Comparison of ENCODE assay signal across 8 mouse cellular contexts in the genomic region with DNA sequence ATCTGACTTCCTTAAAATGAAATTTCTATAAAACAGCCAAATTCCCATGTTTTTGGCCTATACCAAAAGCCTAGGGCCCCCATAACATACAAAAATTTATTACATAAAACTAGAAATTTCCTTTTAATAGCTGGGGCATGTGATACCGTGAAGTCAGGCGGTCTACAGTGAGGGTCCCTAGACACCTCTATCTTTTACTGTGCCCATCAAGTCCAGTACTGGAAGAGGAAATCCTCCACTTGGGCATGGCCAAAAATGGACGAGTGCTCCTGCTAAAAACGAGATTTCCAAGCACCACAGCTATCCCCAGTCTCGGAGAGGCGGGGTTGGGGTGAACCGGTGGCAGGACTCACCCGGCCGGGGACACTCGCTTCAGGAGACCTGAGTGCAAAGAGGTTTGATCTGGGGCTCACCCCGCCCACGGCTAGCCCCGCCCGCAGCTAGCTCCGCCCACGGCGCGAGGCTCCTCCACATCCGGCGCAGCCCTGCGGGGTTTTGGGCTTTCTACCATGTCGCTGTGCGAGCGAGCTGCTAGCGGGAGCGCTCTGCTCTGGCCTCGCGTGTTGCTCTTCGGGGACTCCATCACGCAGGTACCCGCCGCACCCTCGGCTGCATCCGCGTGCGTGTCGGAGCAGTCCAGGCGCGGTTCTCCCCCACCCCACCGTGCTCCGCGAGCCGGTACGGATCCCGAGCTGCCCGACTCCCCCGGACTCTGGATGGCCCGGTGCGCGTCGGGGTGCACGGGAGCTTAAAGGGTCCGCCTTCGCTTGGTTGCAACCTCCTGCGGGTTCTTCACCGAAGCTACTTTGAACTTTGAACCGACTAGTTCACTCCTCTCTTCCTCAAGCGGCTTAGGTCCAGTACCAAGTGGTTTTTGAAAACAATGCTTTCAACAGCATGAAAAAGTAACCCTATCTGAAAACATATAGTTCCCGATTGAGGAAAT. TPM values are rescaled to one million over a fixed set of nuclear protein-coding genes. Genes with fewer than 3 reads are reported as not detected.
DNase-seq lines count a peak whose midpoint lies in the region; ATAC-seq and TF ChIP-seq lines count a peak whose summit lies in the region.

A gene (plus strand): TSS at position 467 of the 946 bp plus-strand sequence.

- H3K9me3 ChIP-seq in hindbrain, postnatal 0 days (ENCODE audit: low read length): no peaks in the 10 kb centered on the region

- peak; percentile 92 for DNase-seq in ZHBTc4 (ENCODE audit: low read depth, low spot score)
- peak; percentile 88 for DNase-seq in gastrocnemius, adult 2 months
- peak; percentile 83 for DNase-seq in hindbrain, postnatal 0 days (ENCODE audit: low spot score)
- DNase-seq in left cerebral cortex, adult 2 months (ENCODE audit: extremely low spot score in 1 of 2, low spot score in 2 of 2): peak; percentile 80
- DNase-seq in right cerebral cortex, adult 2 months (ENCODE audit: low spot score in 2 of 2): peak; percentile 68 to 81
- DNase-seq in urinary bladder, postnatal 14 days (ENCODE audit: low spot score): peak; percentile 88

- no peaks in the 10 kb centered on the region for H3K27me3 ChIP-seq in hindbrain, postnatal 0 days (ENCODE audit: insufficient read depth, low read length)

- H3K4me1 ChIP-seq in hindbrain, postnatal 0 days (ENCODE audit: insufficient read depth, low read length): no peaks in the 10 kb centered on the region

- peak within 1 kb of the TSS; percentile 71 for H3K4me2 ChIP-seq in hindbrain, postnatal 0 days (ENCODE audit: low read depth, low read length)

- H3K36me3 ChIP-seq in hindbrain, postnatal 0 days (ENCODE audit: insufficient read depth, low read length): peaks cover 24% of the 10 kb centered on the region

- H3K27ac ChIP-seq in gastrocnemius, adult 2 months: peak within 1 kb of the TSS; percentile 87
- peak within 1 kb of the TSS; percentile 37; the same call in 1 of the 2 replicates for H3K27ac ChIP-seq in hindbrain, postnatal 0 days
- H3K27ac ChIP-seq in left cerebral cortex, adult 2 months: peak within 1 kb of the TSS; percentile 82

- WGBS in hindbrain, postnatal 0 days: 2% methylated on average over 56 of the region's 59 CpGs

- peak within 1 kb of the TSS; percentile 94 for H3K4me3 ChIP-seq in gastrocnemius, adult 2 months
- peak within 1 kb of the TSS; percentile 58 for H3K4me3 ChIP-seq in hindbrain, postnatal 0 days (ENCODE audit: low read length)
- peak within 1 kb of the TSS; percentile 70 for H3K4me3 ChIP-seq in left cerebral cortex, adult 2 months

- peak within 1 kb of the TSS; percentile 53 for H3K9ac ChIP-seq in hindbrain, postnatal 0 days (replicated peaks; ENCODE audit: low read length)

- intact Hi-C loops in gastrocnemius, adult 2 months (cut with DNase I): no loop called here
- intact Hi-C loops in left cerebral cortex, adult 2 months (cut with DNase I): loop anchor here (1.0 to 10.0 kb wide), 3 partner anchors 30 to 391 kb away; a partner anchor contains a TSS

- ATAC-seq in common myeloid progenitor, adult 5-6 weeks (replicated peaks; ENCODE audit: low read depth, poor library complexity, severe bottlenecking): peak; percentile 94
- ATAC-seq in hindbrain, postnatal 0 days: peak; percentile 88
- ATAC-seq in megakaryocyte, adult 5-6 weeks (ENCODE audit: poor library complexity, severe bottlenecking): peak; percentile 94

- TF ChIP-seq CTCF in gastrocnemius, adult 2 months (IDR thresholded peaks at IDR 0.05): no peak
- no peak for TF ChIP-seq CTCF in hindbrain, postnatal 0 days (IDR thresholded peaks at IDR 0.05; ENCODE audit: low read depth)
- no peak for TF ChIP-seq CTCF in left cerebral cortex, adult 2 months (IDR thresholded peaks at IDR 0.05)

RNA-seq across cellular contexts. Expression of the gene that starts here (rescaled TPM):
- total RNA-seq in common myeloid progenitor, adult 5-6 weeks (2017): 24.1 and 30.9 TPM in 2 replicates
- 1 to 10 TPM; 4.5 to 6.3 TPM for total RNA-seq in gastrocnemius, adult 2 months (2021)
- 33.1 and 33.2 TPM in 2 replicates for total RNA-seq in hindbrain, postnatal 0 days (2014; rRNA removed)
- 31.2 and 37.0 TPM in 2 replicates for polyA plus RNA-seq in hindbrain, postnatal 0 days (2015; fragmentation: Nextera tagmentation; extraction: Ambion mirVana)
- total RNA-seq in left cerebral cortex, adult 2 months (2021): 10 to 100 TPM; 12.8 to 13.4 TPM
- total RNA-seq in megakaryocyte, adult 5-6 weeks (2015): 44.1 and 46.5 TPM in 2 replicates
- 34.7 and 41.9 TPM in 2 replicates for total RNA-seq in megakaryocyte, adult 5-6 weeks (2017)

Comparison
In these comparisons a context has a peak if more than half of its experiments do, and no peak if none do; other contexts are left out.
1. Peak in every context shown above with its lines: DNase-seq, ATAC-seq, H3K4me3 ChIP-seq and H3K27ac ChIP-seq.
2. H3K27ac ChIP-seq: peak in every context shown above with its lines; median percentile 87 in gastrocnemius, adult 2 months; 82 in left cerebral cortex, adult 2 months; 37 in hindbrain, postnatal 0 days.